Mouse (Mus musculus): ENCODE measurements around the gene Stox2. TPM values are rescaled to one million over a fixed set of nuclear protein-coding genes. Genes with fewer than 3 reads are reported as not detected.

The Stox2 gene
- polyA plus RNA-seq, 1 experiment from 2014 or later, result 7.3 TPM

DNA sequence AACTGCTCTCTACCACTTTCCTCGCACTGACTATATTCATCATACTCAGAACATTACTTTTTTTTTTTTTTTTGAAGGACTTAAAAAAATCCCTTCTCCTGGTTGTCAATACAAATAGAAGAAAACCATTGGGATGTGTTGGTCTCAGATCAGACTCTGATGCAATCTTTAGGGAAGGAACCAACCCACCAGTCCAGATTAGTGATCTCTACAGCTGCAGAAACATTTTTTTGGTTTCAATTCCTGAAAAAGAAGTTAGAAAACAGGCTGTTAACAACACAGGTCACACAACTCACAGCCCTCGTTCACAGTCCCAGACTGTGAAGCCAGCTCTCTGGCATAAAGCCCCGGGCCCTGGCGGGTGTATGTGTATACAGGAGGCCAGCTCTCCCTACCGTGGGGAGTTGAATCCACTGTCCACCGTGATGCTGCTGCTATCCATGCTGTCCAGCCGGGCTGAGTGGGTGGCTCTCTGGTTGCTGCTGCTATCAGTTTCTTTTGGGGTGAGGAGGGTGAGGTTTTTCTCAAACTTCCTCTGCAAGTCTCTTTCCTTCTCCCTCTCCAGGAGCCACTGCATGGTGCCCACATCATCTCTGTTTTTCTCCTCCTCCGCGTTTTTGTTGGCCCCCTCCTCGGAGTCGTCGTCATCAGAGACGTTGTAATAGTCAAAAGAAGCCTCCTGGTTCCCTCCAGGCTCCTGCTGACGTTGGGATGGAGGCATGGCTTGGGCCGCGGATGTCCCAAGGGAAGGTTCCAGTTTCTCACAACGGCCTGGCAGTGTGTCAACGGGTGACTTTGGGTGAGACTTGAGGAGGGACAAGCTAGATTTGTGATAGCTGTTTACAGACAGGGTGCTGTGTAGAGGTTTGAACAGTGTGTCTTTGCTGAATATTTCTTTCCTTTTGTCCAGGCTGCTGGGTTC, 254.5 kb downstream of the Stox2 start:
- ATAC-seq (replicated peaks; ENCODE audit: extremely low read depth, insufficient read depth, low FRiP score), result no peak
- H3K36me3 ChIP-seq (ENCODE audit: control insufficient read depth, insufficient read depth), result peaks cover 26% of the 10 kb centered on the region

DNA sequence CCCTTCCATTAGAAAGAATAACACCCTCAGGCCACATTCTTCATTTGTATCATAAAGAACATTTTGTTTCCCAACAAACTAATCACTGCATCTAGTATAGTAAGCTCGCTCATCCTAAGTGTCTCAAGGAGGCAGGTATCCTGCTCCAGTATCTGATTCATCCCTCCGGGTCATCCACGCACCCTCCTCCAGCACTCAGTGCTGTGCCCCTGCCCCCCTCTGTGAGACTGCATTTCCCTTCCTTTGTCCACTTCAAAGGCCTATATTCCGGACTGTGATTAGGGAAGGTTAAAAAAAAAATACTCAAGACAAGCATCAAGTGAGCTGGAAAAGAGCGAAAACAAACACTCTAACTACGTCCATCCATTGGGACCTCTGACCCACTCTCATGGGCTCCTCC, 260.8 kb downstream of the Stox2 start:
- peaks cover 8% of the 10 kb centered on the region for H3K36me3 ChIP-seq (ENCODE audit: control insufficient read depth, insufficient read depth)
- no peak overlapping the region for H3K4me2 ChIP-seq (ENCODE audit: low read depth, low read length)
- no peaks in the 10 kb centered on the region for H3K9me3 ChIP-seq (replicated peaks; ENCODE audit: control insufficient read depth, low read length)
- no peak overlapping the region for H3K9ac ChIP-seq (ENCODE audit: low read length)
- no peak for ATAC-seq (replicated peaks; ENCODE audit: extremely low read depth, insufficient read depth, low FRiP score)
- 69% methylated on average over 6 of the region's 6 CpGs for WGBS
- no peak overlapping the region for H3K4me3 ChIP-seq (ENCODE audit: low read length)
- no peaks in the 10 kb centered on the region for H3K27me3 ChIP-seq (ENCODE audit: control insufficient read depth, insufficient read depth, low read length)
- H3K27ac ChIP-seq (ENCODE audit: low read length), result no peak overlapping the region
- H3K4me1 ChIP-seq (ENCODE audit: control insufficient read depth, insufficient read depth, low read length), result no peaks in the 10 kb centered on the region

More for the DNA sequence above, 254.5 kb downstream of the Stox2 start:
- H3K4me1 ChIP-seq (ENCODE audit: control insufficient read depth, insufficient read depth, low read length), result no peaks in the 10 kb centered on the region
- no peak overlapping the region for H3K9ac ChIP-seq (ENCODE audit: low read length)
- H3K27me3 ChIP-seq (ENCODE audit: control insufficient read depth, insufficient read depth, low read length), result no peaks in the 10 kb centered on the region
- H3K4me2 ChIP-seq (ENCODE audit: low read depth, low read length), result no peak overlapping the region
- 91% methylated on average over 18 of the region's 18 CpGs for WGBS
- H3K27ac ChIP-seq (ENCODE audit: low read length), result no peak overlapping the region
- peaks cover 5% of the 10 kb centered on the region; the same call in 1 of the 2 replicates for H3K9me3 ChIP-seq (replicated peaks; ENCODE audit: control insufficient read depth, low read length)
- H3K4me3 ChIP-seq (ENCODE audit: low read length), result no peak overlapping the region

DNA sequence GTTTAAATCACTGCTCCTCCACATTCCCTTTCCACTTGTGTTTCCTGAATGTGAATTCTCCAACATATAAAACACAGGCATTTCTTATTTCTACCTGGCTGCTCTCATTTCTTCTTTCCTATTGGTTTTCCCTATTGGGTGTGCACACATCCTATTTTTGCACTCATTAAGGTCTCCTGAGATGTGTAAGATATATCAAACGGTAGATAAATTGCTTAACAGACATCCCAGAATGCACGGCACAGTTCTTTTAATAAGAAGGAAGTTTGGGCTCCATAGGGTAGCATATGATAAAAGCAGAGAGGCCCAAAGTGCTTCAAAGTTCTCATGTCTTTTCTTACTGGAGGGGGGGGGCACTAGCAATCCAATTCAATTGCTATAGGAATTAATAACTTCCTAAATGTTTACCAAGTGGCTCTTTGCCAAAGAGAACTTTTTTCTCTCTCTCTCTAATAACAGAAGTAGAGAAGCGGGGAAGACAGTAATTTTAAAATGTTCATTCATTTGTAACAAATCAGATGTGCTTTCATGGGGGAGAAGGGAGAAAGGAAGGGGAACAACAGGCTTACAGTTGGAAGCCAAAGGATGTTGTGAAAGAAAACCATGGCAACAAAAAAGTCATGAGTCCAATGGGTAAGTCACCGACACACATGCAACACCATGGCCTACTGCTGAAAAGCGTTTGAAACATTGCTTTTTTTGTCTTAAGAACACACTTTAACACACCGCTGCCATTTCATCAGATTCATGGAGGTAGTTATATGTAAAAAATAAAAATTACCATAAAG, 263.2 kb downstream of the Stox2 start:
- no peaks in the 10 kb centered on the region for H3K4me1 ChIP-seq (ENCODE audit: control insufficient read depth, insufficient read depth, low read length)
- H3K36me3 ChIP-seq (ENCODE audit: control insufficient read depth, insufficient read depth), result peaks cover 8% of the 10 kb centered on the region
- no peak for ATAC-seq (replicated peaks; ENCODE audit: extremely low read depth, insufficient read depth, low FRiP score)
- no peak overlapping the region for H3K9ac ChIP-seq (ENCODE audit: low read length)
- 87% methylated on average over 6 of the region's 6 CpGs for WGBS
- H3K4me3 ChIP-seq (ENCODE audit: low read length), result no peak overlapping the region
- no peak overlapping the region for H3K4me2 ChIP-seq (ENCODE audit: low read depth, low read length)
- no peaks in the 10 kb centered on the region for H3K9me3 ChIP-seq (replicated peaks; ENCODE audit: control insufficient read depth, low read length)
- no peaks in the 10 kb centered on the region for H3K27me3 ChIP-seq (ENCODE audit: control insufficient read depth, insufficient read depth, low read length)
- no peak overlapping the region for H3K27ac ChIP-seq (ENCODE audit: low read length)

DNA sequence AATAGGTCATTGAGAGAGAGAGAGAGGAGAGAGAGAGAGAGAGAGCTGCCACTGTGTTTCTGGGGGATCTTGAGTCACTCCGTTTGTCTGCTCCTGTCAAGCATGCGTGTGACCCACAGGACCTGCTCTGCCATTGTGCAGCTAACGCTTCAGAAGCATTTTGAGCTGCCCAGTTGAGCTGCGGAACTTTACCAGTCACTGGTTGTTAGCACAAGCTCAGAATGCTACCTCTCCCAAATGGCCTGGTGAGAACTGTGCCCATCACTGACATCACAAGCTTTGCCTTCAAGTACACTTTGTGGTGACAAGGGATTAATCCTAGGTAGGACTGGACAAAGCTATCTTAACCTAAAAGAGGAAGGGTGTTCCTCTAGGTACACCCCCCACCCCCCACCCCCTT, 263.9 kb downstream of the Stox2 start:
- no peak overlapping the region for H3K9ac ChIP-seq (ENCODE audit: low read length)
- H3K27ac ChIP-seq (ENCODE audit: low read length), result no peak overlapping the region
- peaks cover 8% of the 10 kb centered on the region for H3K36me3 ChIP-seq (ENCODE audit: control insufficient read depth, insufficient read depth)
- H3K4me1 ChIP-seq (ENCODE audit: control insufficient read depth, insufficient read depth, low read length), result no peaks in the 10 kb centered on the region
- H3K9me3 ChIP-seq (replicated peaks; ENCODE audit: control insufficient read depth, low read length), result no peaks in the 10 kb centered on the region
- H3K4me3 ChIP-seq (ENCODE audit: low read length), result no peak overlapping the region
- WGBS, result 77% methylated on average over 4 of the region's 4 CpGs
- H3K4me2 ChIP-seq (ENCODE audit: low read depth, low read length), result no peak overlapping the region
- no peaks in the 10 kb centered on the region for H3K27me3 ChIP-seq (ENCODE audit: control insufficient read depth, insufficient read depth, low read length)
- no peak for ATAC-seq (replicated peaks; ENCODE audit: extremely low read depth, insufficient read depth, low FRiP score)

GRCm38 (mm10) chr8:47181032-47181698, 265.0 kb downstream of the Stox2 start:
- H3K9ac ChIP-seq (ENCODE audit: low read length), result no peak overlapping the region
- 76% methylated on average over 18 of the region's 18 CpGs for WGBS
- no peaks in the 10 kb centered on the region for H3K4me1 ChIP-seq (ENCODE audit: control insufficient read depth, insufficient read depth, low read length)
- H3K4me3 ChIP-seq (ENCODE audit: low read length), result no peak overlapping the region
- ATAC-seq (replicated peaks; ENCODE audit: extremely low read depth, insufficient read depth, low FRiP score), result no peak
- H3K36me3 ChIP-seq (ENCODE audit: control insufficient read depth, insufficient read depth), result peaks cover 6% of the 10 kb centered on the region
- no peak overlapping the region for H3K27ac ChIP-seq (ENCODE audit: low read length)
- no peak overlapping the region for H3K4me2 ChIP-seq (ENCODE audit: low read depth, low read length)
- no peaks in the 10 kb centered on the region for H3K27me3 ChIP-seq (ENCODE audit: control insufficient read depth, insufficient read depth, low read length)
- no peaks in the 10 kb centered on the region for H3K9me3 ChIP-seq (replicated peaks; ENCODE audit: control insufficient read depth, low read length)

- ATAC-seq (replicated peaks; ENCODE audit: extremely low read depth, insufficient read depth, low FRiP score), result no peak
- Histone ChIP-seq H3K4me3 (ENCODE audit: low read length) (no peak overlapping the region), H3K9ac (ENCODE audit: low read length) (no peak overlapping the region), H3K4me2 (ENCODE audit: low read depth, low read length) (no peak overlapping the region), H3K27ac (ENCODE audit: low read length) (no peak overlapping the region), H3K27me3 (ENCODE audit: control insufficient read depth, insufficient read depth, low read length) (no peaks in the 10 kb centered on the region), H3K36me3 (ENCODE audit: control insufficient read depth, insufficient read depth) (no peaks in the 10 kb centered on the region), H3K4me1 (ENCODE audit: control insufficient read depth, insufficient read depth, low read length) (no peaks in the 10 kb centered on the region), H3K9me3 (replicated peaks; ENCODE audit: control insufficient read depth, low read length) (no peaks in the 10 kb centered on the region)
- 86% methylated on average over 5 of the region's 5 CpGs for WGBS
These were observed 266.0 kb downstream of the Stox2 start for GRCm38 (mm10) chr8:47180181-47180580.

DNA sequence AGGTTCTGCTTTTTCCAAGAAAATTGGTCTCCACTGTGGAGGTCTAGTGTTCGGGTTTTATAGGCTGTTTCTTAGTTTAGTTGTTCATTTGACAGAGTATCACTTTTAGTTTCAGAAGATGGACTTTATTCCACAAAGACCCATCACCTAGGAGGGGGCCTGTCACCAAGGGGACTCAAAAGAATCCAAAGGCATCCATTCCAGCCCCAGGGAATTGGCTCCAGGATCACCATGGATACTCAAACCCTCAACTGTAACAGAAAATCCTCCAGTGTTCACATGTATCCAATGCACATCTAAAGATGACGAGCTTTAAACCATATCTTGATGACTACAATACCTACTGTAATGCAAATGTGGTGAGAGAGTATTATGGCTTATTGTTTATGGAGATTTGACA, 267.4 kb downstream of the Stox2 start:
- Histone ChIP-seq H3K9ac (ENCODE audit: low read length) (no peak overlapping the region), H3K9me3 (replicated peaks; ENCODE audit: control insufficient read depth, low read length) (no peaks in the 10 kb centered on the region), H3K27me3 (ENCODE audit: control insufficient read depth, insufficient read depth, low read length) (no peaks in the 10 kb centered on the region), H3K4me2 (ENCODE audit: low read depth, low read length) (no peak overlapping the region), H3K4me3 (ENCODE audit: low read length) (no peak overlapping the region), H3K4me1 (ENCODE audit: control insufficient read depth, insufficient read depth, low read length) (no peaks in the 10 kb centered on the region), H3K27ac (ENCODE audit: low read length) (no peak overlapping the region), H3K36me3 (ENCODE audit: control insufficient read depth, insufficient read depth) (no peaks in the 10 kb centered on the region)
- WGBS, result 86% methylated on average over 2 of the region's 2 CpGs
- ATAC-seq (replicated peaks; ENCODE audit: extremely low read depth, insufficient read depth, low FRiP score), result no peak

GRCm38 (mm10) chr8:47173823-47174222, 272.3 kb downstream of the Stox2 start:
- Histone ChIP-seq H3K4me1 (ENCODE audit: control insufficient read depth, insufficient read depth, low read length) (no peaks in the 10 kb centered on the region), H3K36me3 (ENCODE audit: control insufficient read depth, insufficient read depth) (no peaks in the 10 kb centered on the region), H3K9ac (ENCODE audit: low read length) (no peak overlapping the region), H3K27ac (ENCODE audit: low read length) (no peak overlapping the region), H3K9me3 (replicated peaks; ENCODE audit: control insufficient read depth, low read length) (peaks cover 4% of the 10 kb centered on the region; the same call in 1 of the 2 replicates), H3K27me3 (ENCODE audit: control insufficient read depth, insufficient read depth, low read length) (no peaks in the 10 kb centered on the region), H3K4me2 (ENCODE audit: low read depth, low read length) (no peak overlapping the region), H3K4me3 (ENCODE audit: low read length) (no peak overlapping the region)
- no peak for ATAC-seq (replicated peaks; ENCODE audit: extremely low read depth, insufficient read depth, low FRiP score)
- WGBS, result 76% methylated on average over 7 of the region's 7 CpGs
